Mouse (Mus musculus) lung, postnatal 25 days (tissue): Measurements from ENCODE around the gene Msrb2.
A peak's percentile ranks its signal among the peaks of the same experiment; 100 is the strongest.

Experiments
- DNase-seq: peaks from one replicate; pipeline ENCODE4 v3.0.0; 2022; ENCODE audit warnings: low spot score

The Msrb2 gene

DNA sequence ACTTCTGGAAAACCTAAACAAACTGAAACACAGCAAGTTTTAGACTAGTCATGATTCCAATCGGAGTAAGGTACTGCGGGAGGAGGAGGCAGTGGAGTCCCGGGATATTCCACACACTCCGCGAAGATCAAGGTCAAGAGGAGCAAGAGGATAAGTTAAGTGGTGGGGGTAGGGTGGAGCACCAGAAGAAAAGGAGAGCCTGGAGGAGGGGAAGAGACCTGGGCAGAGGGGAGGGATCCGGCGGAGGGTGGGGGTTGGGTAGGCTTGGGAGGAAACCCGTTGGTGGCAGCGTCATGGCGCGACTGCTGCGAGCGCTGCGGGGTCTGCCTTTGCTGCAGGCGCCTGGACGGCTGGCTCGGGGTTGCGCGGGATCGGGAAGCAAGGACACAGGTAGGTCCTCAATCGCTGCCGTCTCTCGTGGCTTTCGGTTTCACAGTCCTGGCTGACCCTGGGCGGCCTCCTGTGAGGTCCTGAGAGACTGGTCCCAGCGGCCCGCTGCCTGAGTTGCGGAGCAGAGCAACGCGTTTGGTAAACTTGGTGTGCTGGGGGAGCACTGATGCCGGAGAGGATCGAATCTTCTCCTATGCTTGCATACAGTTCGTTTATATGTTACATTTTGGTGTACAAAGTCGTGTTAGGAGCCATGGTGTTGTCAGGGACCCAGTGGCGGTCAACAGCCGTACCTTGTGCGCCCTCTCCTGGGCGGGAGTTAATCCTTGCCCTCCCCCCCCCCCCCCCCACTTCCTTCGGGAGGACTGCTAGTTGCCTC is at the start of gene Msrb2:
TSS of gene Msrb2 (plus strand) at position 51 of the 769 bp plus-strand sequence.
- peak; percentile 71 for DNase-seq

DNA sequence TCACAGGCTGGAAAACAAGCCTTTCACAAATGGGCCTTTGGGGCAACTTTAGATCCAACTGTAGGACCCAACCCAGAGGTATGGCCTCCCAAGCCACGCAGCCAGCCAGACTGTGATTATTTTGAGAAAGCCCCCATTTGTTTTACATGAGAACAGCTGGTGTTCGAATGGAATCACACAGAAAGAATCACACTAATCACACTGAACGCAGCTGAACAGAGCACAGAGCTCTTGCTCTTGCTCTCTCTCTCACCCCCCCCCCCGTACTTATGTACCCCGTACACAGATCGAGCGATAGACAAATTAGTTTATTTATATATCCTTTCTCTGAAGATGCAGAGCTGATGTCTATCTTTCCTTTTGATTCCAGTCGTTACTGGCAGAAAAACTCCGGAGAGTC is 48.8 kb upstream of the Msrb2 start:
- DNase-seq, result no peak

DNA sequence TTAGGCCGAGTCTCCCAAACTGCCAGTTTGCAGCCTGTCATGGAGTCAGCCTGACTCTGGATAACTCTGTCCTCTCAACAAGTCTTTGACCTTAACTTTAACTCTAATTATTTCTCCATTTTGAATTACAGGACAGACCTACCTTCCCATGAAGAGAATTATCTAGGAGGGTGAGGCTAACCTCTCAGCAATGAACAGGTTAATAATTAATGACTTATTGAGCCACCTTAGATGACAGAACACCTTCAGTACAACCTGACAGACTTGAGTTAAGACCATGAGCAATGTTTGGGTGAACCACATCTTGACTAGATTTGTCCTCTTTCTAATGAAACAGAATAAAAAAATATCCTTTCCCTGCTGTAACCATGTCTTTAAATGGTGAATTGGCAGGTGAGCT is 44.9 kb upstream of the Msrb2 start:
- DNase-seq, result no peak

DNA sequence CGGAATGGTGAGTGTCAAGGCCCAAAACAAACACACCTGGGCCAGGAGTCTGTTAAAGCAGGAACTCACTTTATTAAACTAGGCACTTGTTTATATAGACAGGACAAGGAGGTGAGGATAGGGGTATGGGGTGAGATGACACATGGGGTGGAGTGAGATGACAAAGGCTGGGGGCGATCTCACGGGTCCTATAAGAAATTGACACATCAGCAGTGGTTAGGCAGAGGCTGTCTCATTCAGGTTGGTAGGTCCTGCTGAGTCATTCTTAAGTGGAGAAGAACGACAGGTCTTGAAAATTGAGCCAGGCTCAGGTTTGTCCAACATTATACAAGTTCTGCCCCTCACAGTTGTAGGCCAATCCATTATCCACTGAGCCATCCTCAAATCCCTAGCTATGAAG is 43.4 kb upstream of the Msrb2 start:
- no peak for DNase-seq

DNA sequence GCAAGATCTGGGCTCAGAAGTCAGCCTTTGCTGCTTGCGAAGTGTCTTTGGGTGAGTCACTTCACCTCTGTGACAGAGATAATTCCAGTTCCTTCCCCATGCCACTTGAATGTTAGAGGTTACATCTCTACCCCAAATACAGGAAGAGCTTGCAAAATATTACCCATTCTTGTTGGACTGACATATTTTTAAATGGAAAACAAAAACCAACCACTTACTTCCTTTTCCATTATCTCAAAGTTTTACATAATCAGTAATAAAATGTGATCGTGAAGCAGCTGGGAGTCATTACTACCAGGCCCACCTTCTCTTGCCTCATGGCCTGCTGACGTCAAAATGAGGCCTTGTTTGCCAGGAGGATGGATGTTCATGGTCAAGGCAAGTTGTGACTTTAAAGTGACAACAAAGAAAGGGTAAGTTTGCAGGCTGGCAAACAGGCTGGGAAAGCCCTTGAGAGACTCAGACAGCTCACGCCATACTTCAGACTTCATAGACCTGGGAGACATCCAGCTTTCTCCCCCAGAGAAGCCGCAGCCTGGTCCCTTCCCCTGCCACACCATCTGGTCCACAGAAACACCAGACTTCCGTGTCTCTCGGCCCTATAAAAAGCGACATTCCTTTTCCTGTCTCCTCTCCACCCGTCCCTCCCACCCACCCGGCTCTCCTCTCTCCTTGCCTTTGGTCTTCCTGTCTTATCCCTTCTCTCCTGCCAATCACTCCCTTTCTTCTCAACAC is 27.2 kb upstream of the Msrb2 start:
- DNase-seq, result peak; percentile 47

DNA sequence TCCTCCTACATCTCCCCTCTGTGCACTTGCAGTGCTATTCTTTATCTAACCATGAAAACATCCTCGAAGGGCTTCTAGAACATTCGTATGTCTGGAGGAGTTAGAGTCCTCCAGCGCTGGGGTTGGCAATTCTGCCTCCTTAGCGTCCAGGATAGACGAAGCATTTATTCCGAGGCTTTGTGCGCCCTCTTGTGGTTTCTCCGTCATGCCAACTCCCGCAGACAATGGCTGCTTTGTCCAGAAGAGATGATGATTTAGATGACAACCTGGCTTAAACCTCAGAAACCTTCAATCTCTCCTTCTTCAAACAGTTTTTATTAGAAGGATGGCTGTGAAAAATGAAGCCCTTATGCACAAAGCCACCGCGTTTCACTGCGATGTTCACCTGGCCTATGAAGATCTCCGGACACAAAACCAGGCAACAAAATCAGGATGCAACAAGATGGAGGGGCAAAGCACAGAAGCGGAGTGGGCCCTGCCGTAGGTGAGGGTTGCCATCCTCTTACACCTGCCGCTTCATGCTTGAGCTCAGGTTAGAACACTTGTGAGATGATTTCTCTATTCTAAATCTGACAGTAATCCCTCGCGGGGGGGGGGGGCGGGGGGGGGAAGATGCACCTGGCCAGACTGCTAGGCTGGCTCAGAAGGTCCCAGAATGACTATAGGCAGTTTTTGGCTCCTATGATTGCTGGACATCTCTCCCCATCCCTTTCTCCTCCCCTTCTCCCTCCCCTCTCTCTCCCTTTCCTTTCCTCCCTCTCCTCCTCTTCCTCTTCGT is 26.4 kb upstream of the Msrb2 start:
- DNase-seq, result peak; percentile 89

DNA sequence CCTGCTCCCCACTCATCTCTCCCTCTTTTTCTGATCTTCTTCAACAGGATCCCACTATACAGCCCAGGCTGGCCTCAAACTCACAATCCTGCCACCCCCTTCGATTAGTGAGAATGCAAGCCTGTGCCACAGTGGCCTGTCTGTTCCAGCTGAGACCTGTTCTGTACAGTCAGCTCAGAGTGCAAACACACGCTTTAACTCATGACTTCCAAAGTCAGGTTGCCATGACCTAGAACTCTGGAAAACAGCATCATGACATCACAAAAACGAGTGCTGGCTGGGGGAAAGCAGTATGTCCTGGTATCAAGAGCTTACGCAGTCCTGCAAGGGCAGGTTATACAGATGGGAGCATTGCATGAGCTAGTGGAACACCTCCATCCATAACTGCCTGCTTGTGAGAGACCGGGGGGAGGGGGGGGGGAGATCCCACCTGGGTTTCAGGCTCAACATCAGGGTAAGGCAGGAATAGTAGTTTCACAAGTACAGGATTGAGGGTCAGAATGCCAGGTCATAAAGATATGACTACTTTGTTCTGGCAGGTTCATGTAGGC is 25.8 kb upstream of the Msrb2 start:
- DNase-seq, result no peak

DNA sequence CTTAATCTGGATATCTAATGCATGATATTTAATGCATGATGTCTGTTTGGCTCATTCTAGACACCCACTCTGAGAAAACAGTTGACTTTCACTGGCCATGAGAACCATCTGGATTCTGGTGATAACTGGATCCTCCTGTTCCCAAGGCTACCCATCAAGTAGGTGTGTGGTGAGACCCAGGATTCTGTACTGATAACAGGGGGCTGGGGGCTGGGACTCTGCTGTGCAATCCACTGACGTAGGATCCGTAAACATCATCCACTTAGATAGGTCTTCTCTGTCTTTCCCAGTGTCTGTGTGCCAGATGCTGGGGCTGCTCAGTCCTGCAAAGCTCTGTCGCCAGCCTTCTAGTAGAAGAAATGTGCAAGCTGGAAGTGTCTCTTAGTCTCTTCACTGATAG is 22.8 kb upstream of the Msrb2 start:
- no peak for DNase-seq

DNA sequence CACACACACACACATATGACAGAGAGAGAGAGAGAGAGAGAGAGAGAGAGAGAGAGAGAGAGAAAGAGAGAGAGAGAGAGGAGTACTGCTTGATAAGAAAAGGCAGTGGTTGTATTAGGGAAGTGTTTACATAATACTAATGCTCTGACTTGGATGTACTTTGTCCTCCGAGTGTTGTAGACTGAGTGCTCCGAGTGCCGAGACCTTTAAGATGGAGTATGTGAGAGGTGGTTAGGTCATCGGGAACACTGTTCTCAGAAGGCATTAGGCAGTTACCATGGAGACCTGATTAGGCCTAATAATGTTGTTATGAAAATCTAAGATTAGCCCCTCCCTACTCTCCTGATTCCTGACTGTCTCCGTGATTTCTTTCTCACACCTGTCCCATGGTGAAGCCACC is 21.1 kb upstream of the Msrb2 start:
- no peak for DNase-seq

DNA sequence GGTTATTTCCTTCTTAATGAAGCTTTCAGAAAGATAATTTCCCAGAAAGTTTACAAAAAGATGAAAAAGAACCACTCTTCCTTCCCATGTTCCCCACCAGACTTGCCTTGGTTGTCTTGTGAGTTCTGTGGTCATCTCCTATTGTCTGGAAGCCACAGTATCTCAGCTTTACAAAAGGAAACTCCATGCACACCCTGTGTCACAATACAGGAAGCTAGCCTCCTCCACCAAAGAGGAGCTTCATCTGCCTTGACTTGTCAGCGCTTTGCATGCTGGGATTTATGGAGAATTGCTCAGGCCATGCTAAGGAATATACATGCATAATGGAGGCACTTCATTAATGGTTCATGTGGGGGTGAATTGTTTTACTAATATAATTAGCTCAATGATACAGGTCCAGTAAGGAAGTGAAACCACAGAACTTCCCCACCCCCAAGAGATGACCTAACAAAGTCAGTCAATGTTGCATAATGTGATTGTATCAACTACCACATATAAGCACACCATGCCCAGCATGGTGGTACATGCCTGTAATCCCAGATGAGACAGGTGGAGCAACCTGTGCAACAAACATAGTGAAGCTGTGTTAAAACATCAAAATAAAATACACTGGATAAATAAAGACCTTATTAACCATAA is 19.5 kb upstream of the Msrb2 start:
- DNase-seq, result peak; percentile 37

DNA sequence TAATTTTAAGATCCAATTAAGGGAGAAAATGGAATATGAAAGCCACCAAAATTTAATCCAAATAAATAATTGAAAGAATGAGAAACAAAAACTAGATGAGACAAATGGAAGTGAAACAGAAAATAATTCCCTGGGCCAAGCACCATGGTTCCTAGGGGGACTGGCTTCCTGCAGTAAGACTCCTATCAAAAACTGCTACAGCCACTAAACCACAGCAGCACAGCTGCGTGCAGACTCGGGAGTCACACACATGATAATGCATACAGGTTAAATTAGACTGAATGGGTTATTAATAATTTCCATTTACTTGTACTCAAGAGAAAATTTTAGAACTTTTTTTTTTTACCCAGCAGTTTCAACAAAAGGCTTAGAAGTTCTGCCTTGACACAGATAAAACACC is 18.1 kb upstream of the Msrb2 start:
- DNase-seq, result no peak

DNA sequence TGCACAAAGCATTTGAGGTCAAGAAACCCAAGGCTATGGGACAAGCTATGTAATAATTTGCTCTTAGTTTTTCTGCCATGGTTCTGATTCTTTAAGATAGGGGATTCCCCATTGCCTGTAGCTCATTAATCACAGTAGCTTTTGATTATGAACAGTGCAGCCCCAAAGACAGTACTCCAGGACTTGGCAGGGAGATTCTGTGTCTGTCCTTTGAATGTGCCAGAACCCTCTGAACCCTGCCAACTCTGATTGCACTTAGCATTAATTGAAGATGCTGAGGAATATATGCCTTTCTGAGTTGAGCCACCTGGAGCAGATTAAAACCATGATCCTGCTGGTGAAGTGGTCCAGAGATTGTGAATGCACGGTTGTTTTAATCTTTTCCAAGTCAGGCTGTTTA is 8.4 kb upstream of the Msrb2 start:
- no peak for DNase-seq

DNA sequence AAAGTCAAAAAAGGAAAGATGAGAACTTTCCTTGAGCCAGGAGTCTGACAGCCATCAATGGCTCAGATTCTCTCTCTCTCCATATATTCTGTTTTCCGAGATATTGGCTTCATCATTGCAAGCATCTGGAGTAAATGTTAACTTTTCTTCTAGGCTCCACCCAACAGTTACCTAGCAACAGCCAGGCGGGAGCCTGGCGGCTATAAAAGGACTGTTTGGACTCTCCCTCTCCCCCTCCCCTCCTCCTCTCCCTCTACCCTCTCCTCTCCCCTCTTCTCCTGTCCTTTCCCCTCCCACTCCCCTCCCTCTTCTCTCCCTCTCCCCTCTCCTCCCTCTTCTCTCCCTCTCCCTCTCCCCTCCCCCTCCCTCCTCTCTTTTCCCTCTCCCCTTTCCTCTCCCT is 4.8 kb upstream of the Msrb2 start:
- DNase-seq, result no peak

DNA sequence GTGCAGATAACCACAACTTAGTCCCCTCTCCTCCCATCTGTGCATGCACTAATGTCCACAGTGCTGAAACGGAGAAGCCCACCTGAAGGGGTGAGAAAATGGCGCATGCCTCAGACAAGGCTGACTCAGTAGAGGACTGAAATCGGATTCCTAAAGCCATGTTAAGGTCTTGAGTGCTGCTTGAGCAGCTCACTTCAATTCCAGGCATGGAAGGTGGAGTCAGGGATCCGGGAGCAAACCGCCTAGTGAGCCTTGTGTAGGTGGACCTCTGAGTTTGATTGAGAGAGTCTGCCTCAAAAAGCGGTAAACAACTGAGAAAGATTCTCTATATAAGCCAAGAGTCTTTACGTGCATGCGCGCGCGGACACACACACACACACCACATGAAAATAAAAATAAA is 4.1 kb upstream of the Msrb2 start:
- DNase-seq, result no peak

DNA sequence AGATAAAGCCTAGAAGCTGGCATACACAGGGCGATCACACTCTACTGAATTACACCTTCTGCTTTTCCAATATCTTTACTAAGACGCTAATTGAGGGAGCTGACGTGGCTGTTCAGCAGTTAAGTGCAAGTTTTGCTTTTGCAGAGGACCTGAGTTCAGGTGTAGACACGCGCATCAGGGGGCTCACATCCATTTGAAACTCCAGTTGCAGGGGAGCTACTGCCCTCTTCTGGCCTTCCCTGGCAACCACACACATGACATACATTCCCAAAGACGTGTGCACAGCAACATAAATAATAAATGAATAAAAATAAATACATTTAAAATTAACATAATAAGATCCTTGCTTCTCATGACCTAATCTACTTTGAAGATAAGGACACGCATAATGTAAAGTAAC is 2.5 kb downstream of the Msrb2 start:
- DNase-seq, result no peak

DNA sequence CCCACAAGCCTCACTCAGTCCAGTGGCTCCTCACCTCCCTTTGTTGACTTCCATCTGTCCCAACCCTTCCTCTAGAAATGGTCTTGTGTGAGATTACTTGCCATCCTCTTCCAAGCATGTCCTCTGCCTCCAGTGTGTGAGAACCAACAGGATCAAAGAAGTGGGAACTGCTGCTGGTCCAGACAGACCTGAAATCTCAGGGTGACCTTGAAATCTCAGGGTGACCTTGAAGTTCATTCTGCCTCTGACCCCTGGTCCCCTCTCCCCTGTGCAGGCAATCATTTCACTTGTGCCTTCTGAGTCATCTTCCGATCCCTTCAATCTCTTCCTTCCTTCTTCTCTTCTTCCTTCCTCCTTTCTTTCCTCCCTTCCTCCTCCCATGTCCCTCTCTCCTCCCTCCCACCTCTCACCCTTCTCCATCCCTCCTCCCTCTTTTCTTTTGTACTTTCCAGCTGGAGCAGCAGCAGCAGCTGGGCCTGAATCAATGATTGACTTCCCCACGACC is 9.3 kb downstream of the Msrb2 start:
- DNase-seq, result no peak

DNA sequence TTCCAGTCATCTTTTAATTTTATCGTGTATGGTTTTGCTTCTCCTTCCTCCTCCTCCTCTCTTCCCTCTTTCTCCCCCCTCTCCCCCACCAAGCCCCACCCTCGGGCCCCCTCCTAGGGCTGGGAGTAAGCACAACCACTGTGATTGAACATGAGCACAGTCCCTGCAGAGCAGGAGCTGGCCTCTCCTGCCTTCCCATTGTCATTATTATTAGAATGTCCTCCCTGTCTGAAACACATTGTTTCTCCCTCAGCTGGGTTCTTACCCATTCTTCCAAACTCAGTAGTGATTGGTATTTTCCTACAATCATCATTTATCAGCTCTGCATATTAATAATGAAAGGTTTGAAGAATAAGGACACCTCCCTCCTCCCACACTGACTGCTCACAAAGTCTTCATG is 9.7 kb downstream of the Msrb2 start:
- no peak for DNase-seq

DNA sequence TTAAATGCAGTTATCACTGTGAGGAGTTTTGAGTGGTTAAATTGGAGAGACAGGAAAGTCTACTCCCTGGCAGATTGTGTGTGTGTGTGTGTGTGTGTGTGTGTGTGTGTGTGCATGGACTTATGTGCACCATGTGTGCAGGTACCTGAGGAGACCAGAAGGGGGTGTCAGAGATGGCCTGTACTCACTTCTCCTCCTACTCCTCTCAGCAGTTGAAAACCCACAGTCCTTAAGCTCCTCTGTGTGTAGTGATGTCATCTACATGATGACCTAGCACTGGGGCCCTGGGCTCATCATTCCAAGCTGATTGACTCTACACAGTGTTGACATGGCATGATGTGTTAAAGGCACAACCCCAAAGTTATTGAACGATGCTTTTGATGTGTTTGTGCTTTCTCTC is 11.0 kb downstream of the Msrb2 start:
- DNase-seq, result no peak

DNA sequence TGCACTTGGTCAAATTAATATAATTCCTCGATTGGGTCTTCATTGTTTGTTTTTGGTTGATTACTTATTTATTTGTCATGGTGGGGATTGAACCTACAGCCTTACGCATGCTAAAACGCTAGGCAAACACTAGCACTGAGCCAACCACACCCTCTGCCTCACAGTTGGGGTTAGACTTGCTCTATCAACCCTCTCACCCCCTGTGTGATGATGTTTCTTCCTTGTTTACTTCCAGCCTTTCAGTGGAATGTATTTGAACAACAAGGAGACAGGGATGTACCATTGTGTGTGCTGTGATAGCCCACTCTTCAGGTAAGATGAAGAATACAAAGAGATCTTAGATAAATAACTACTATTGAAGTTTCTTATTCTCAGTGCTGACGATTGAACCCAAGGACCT is 11.8 kb downstream of the Msrb2 start:
- no peak for DNase-seq

DNA sequence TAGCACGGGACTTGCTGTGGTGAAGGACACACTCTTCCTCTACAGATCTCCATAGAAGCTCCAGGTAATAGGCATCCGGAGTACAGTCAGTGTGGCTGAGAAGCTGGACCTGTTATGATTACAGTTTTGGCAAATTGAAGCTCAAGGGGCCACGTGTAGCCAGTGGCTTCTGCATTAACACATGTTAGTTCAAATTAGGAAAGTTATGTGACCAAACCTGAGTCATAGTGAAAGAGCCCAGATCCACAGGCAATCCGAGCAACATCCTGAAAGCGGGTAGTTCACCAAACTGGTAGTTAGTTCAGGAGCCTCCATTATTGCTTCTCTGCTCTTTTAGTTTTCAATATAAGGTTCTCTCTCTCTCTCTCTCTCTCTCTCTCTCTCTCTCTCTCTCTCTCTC is 14.5 kb downstream of the Msrb2 start:
- no peak for DNase-seq

DNA sequence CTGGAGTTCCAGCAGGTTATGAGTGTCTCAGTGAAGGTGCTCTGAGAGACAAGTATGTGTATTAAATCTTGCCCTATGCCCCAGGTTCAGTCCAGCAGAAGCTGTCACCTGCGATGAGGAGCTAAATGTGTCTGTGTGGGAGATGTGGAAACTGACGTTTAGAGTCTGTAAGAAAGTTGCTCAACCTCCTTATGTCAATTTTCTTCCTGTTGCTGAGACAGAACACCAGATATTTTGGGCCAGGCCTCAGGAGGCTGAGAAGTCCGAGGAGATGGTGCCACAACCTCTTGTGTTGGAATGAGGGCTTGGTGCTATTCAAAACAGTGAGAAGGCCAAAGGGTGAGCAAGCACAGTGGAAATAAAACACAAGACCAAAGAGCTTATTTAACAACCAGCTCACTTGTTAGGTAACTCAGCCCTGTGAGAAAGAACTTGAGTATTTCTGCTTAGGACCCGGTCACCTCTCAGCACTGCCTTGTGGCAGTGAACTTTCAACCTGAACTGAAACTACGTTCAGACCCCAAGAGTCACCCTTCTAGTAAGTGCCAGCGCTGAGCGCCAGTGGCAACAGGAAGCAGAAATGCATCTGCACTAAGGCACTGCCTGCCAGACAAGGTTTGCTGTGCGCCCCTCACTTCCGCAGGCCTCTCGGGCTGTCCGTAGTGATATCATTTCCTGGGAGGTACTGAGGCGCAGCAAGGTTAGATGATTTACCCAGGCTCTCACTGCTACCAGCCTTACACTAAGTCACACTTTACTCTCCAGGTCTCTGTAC is 17.3 kb downstream of the Msrb2 start:
- peak; percentile 21 for DNase-seq
